22 mouse cellular contexts compared by ENCODE assay signal in the genomic region with DNA sequence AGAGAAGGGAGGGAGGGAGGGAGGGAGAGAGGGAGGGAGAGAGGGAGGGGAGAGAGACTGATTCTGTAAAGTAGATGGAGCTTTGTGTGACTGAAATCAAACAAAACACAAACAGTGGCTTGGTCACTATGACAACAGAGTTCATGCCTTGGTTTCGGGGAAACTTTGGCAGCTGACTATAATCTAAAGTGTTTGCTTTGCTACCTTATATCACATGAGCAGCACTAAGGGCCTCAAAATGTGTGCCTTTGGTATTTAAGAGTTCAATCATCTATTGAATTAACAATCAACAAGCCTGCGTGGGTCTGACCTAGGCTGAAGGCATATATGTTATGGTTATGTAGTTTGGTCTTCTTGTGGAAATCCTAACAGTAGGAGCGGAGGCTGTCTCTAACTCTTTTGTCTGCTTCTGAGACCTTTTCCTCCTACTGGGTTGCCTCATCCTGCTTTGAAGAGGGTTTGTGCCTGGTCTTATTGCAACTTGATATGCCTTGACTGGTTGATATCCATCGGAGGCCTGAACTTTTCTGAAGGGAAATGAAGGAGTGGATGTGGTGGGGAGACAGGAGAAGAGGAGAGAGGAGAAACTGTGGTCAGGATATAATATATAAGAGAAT. TPM values are rescaled to one million over a fixed set of nuclear protein-coding genes. Genes with fewer than 3 reads are reported as not detected.
DNase-seq lines count a peak whose midpoint lies in the region; ATAC-seq and TF ChIP-seq lines count a peak whose summit lies in the region.
"Had no signal": no experiment of that assay in that cellular context is flagged by ENCODE, and none has a peak within 500 bp of the region (broad histone marks: within the 10 kb centered on the region; RNA-seq: fewer than 3 reads in every experiment).

No protein-coding gene starts in this region.

- H3K9me3 ChIP-seq in intestine, embryonic 15.5 days = no peaks in the 10 kb centered on the region
- no peaks in the 10 kb centered on the region for H3K9me3 ChIP-seq in lung, postnatal 0 days (ENCODE audit: low read length)
- H3K9me3 ChIP-seq in stomach, postnatal 0 days (ENCODE audit: control insufficient read depth, low read length) = no peaks in the 10 kb centered on the region
- H3K9me3 ChIP-seq: embryonic facial prominence, embryonic 12.5 days; heart, embryonic 15.5 days; hindbrain, embryonic 10.5 days; kidney, embryonic 15.5 days; limb, embryonic 12.5 days; liver, embryonic 15.5 days; midbrain, embryonic 10.5 days; neural tube, embryonic 15.5 days had no signal

- H3K27ac ChIP-seq in intestine, embryonic 15.5 days = no peak overlapping the region
- H3K27ac ChIP-seq in lung, postnatal 0 days (ENCODE audit: low read length) = peak overlapping the region; percentile 45
- peak overlapping the region; percentile 67 for H3K27ac ChIP-seq in stomach, postnatal 0 days (replicated peaks)
- H3K27ac ChIP-seq: embryonic facial prominence, embryonic 12.5 days; gastrocnemius, adult 2 months; heart, adult 2 months; heart, embryonic 15.5 days; hindbrain, embryonic 10.5 days; kidney, embryonic 15.5 days; layer of hippocampus, adult 2 months; left cerebral cortex, adult 2 months; limb, embryonic 12.5 days; liver, embryonic 15.5 days; midbrain, embryonic 10.5 days; neural tube, embryonic 15.5 days had no signal

- no peaks in the 10 kb centered on the region for H3K36me3 ChIP-seq in intestine, embryonic 15.5 days
- H3K36me3 ChIP-seq in lung, postnatal 0 days (ENCODE audit: insufficient read depth, low read length) = no peaks in the 10 kb centered on the region
- H3K36me3 ChIP-seq in stomach, postnatal 0 days (ENCODE audit: control insufficient read depth, insufficient read depth, low read length) = no peaks in the 10 kb centered on the region
- H3K36me3 ChIP-seq: embryonic facial prominence, embryonic 12.5 days; heart, embryonic 15.5 days; hindbrain, embryonic 10.5 days; kidney, embryonic 15.5 days; limb, embryonic 12.5 days; liver, embryonic 15.5 days; midbrain, embryonic 10.5 days; neural tube, embryonic 15.5 days had no signal

- no peaks in the 10 kb centered on the region for H3K27me3 ChIP-seq in intestine, embryonic 15.5 days (replicated peaks)
- no peaks in the 10 kb centered on the region for H3K27me3 ChIP-seq in lung, postnatal 0 days (replicated peaks; ENCODE audit: insufficient read depth, low read length)
- H3K27me3 ChIP-seq in stomach, postnatal 0 days (ENCODE audit: control insufficient read depth, insufficient read depth, low read length) = no peaks in the 10 kb centered on the region
- H3K27me3 ChIP-seq: embryonic facial prominence, embryonic 12.5 days; heart, embryonic 15.5 days; kidney, embryonic 15.5 days; limb, embryonic 12.5 days; liver, embryonic 15.5 days; neural tube, embryonic 15.5 days had no signal

- WGBS in lung, adult 2 months = 43% methylated on average over 4 of the region's 4 CpGs
- 47% methylated on average over 4 of the region's 4 CpGs for WGBS in intestine, embryonic 15.5 days
- 35% methylated on average over 4 of the region's 4 CpGs for WGBS in lung, postnatal 0 days
- 30% methylated on average over 4 of the region's 4 CpGs for WGBS in stomach, postnatal 0 days

- TF ChIP-seq CTCF in lung, adult 2 months (IDR thresholded peaks at IDR 0.05; ENCODE audit: insufficient read depth, low read length) = no peak
- TF ChIP-seq CTCF in lung, postnatal 0 days (IDR thresholded peaks at IDR 0.05) = no peak
- no peak for TF ChIP-seq CTCF in stomach, postnatal 0 days (IDR thresholded peaks at IDR 0.05; ENCODE audit: low read depth)

- ATAC-seq in intestine, embryonic 15.5 days = peak; percentile 74
- peak; percentile 93 for ATAC-seq in lung, postnatal 0 days
- ATAC-seq in stomach, postnatal 0 days (ENCODE audit: low FRiP score, low TSS enrichment) = peak; percentile 86

- no peak overlapping the region for H3K4me2 ChIP-seq in intestine, embryonic 15.5 days (replicated peaks)
- H3K4me2 ChIP-seq in lung, postnatal 0 days (replicated peaks; ENCODE audit: low read depth, low read length) = no peak overlapping the region
- H3K4me2 ChIP-seq in stomach, postnatal 0 days (replicated peaks; ENCODE audit: low read depth) = no peak overlapping the region
- H3K4me2 ChIP-seq: embryonic facial prominence, embryonic 12.5 days; heart, embryonic 15.5 days; kidney, embryonic 15.5 days; limb, embryonic 12.5 days; liver, embryonic 15.5 days; neural tube, embryonic 15.5 days had no signal

- H3K9ac ChIP-seq in intestine, embryonic 15.5 days = no peak overlapping the region
- no peak overlapping the region for H3K9ac ChIP-seq in lung, postnatal 0 days (replicated peaks; ENCODE audit: low read depth)
- H3K9ac ChIP-seq in stomach, postnatal 0 days (ENCODE audit: low read length) = no peak overlapping the region
- H3K9ac ChIP-seq: embryonic facial prominence, embryonic 12.5 days; heart, embryonic 15.5 days; kidney, embryonic 15.5 days; limb, embryonic 12.5 days; liver, embryonic 15.5 days; neural tube, embryonic 15.5 days had no signal

- H3K4me1 ChIP-seq in lung, adult 2 months (ENCODE audit: control insufficient read depth, insufficient read depth, low read length) = peaks cover 2% of the 10 kb centered on the region; the same call in 1 of the 2 replicates
- no peaks in the 10 kb centered on the region for H3K4me1 ChIP-seq in intestine, embryonic 15.5 days (replicated peaks)
- no peaks in the 10 kb centered on the region for H3K4me1 ChIP-seq in lung, postnatal 0 days (ENCODE audit: insufficient read depth, low read depth, low read length)
- H3K4me1 ChIP-seq in stomach, postnatal 0 days (replicated peaks; ENCODE audit: control insufficient read depth, insufficient read depth) = 0 out of 2 replicates have a peak, but pooled peaks cover 3% of the 10 kb centered on the region
- H3K4me1 ChIP-seq: heart, embryonic 15.5 days; limb, embryonic 12.5 days; neural tube, embryonic 15.5 days had no signal

- H3K4me3 ChIP-seq in lung, adult 2 months (replicated peaks; ENCODE audit: extremely low read depth, low read depth, low read length) = no peak overlapping the region
- H3K4me3 ChIP-seq in intestine, embryonic 15.5 days (replicated peaks) = no peak overlapping the region
- no peak overlapping the region for H3K4me3 ChIP-seq in lung, postnatal 0 days (ENCODE audit: low read depth, low read length)
- no peak overlapping the region for H3K4me3 ChIP-seq in stomach, postnatal 0 days (ENCODE audit: low read depth, low read length)
- H3K4me3 ChIP-seq: embryonic facial prominence, embryonic 12.5 days; gastrocnemius, adult 2 months; heart, adult 2 months; heart, embryonic 15.5 days; hindbrain, embryonic 10.5 days; kidney, embryonic 15.5 days; layer of hippocampus, adult 2 months; left cerebral cortex, adult 2 months; limb, embryonic 12.5 days; liver, embryonic 15.5 days; midbrain, embryonic 10.5 days; neural tube, embryonic 15.5 days had no signal

- no peak for TF ChIP-seq POLR2A in lung, adult 2 months (IDR thresholded peaks at IDR 0.05; ENCODE audit: borderline replicate concordance, extremely low read depth, low read depth, low read length)

- DNase-seq in lung, adult 18-20 months = peak; percentile 50 to 77
- no peak for DNase-seq in lung, adult 2 months
- DNase-seq in lung, postnatal 0 days (ENCODE audit: low spot score) = peak; percentile 93
- peak; percentile 65 for DNase-seq in stomach, postnatal 0 days (ENCODE audit: low spot score)
- no peak for DNase-seq in gastrocnemius, postnatal 10 days
- no peak for DNase-seq in urinary bladder, postnatal 10 days (ENCODE audit: low spot score)
- DNase-seq: adrenal gland, postnatal 36 days; cerebellum, postnatal 10 days; gastrocnemius, adult 2 months; heart, adult 2 months; thymus, postnatal 14 days had no signal

- TF ChIP-seq EP300 in lung, postnatal 0 days (IDR thresholded peaks at IDR 0.05) = peak; percentile 90
- TF ChIP-seq EP300 in stomach, postnatal 0 days (optimal IDR thresholded peaks at IDR 0.05) = no peak

RNA-seq across cellular contexts. Expression of a gene that starts 15.1 kb away (rescaled TPM):
- polyA plus RNA-seq in lung, adult 2 months (2012; rRNA removed) = 28.3 and 28.9 TPM in 2 replicates
- polyA plus RNA-seq in intestine, embryonic 15.5 days (2015; fragmentation: Nextera tagmentation; extraction: Ambion mirVana) = 23.4 and 23.6 TPM in 2 replicates
- polyA plus RNA-seq in lung, postnatal 0 days (2015; fragmentation: Nextera tagmentation; extraction: Ambion mirVana) = 48.0 and 48.3 TPM in 2 replicates
- polyA plus RNA-seq in stomach, postnatal 0 days (2015; fragmentation: Nextera tagmentation; extraction: Ambion mirVana) = 31.2 and 34.1 TPM in 2 replicates
- total RNA-seq in gastrocnemius, postnatal 10 days (2021) = 1 to 10 TPM; 5.6 to 6.5 TPM

Comparison
In these comparisons a context has a peak if more than half of its experiments do, and no peak if none do; other contexts are left out.
1. DNase-seq: peak in lung, adult 18-20 months (2 of 2), lung, postnatal 0 days (single experiment) and stomach, postnatal 0 days (single experiment); none in lung, adult 2 months (single experiment), gastrocnemius, postnatal 10 days (single experiment) and urinary bladder, postnatal 10 days (single experiment).
2. Peak in every context shown above with its lines, with median percentiles within 50 percentile points of each other: ATAC-seq.